Mouse (Mus musculus) spleen, adult 2 months (tissue): Measurements from ENCODE around the gene Sh3gl2. TPM values are rescaled to one million over a fixed set of nuclear protein-coding genes. Genes with fewer than 3 reads are reported as not detected.

ENCODE experiments used
- DNase-seq, 2 experiments: peaks; one replicate each; pipeline versions ENCODE4 v3.0.0 to v3.0.0-alpha.2; 2012 to 2021; ENCODE audit warnings: low spot score in 2 of 2, low read depth in 1 of 2
- H3K27ac ChIP-seq: fragments of 200-500 bp; 2 replicates; pipeline ENCODE4 v1.5.1; 2012; ENCODE audit warnings: low read length, inconsistent platforms; ENCODE audit not compliant: insufficient read depth
- H3K27me3 ChIP-seq: fragments of 200-500 bp; 2 replicates; pipeline ENCODE4 v1.6.1; 2012; ENCODE audit warnings: mild to moderate bottlenecking, moderate library complexity, low read length, inconsistent platforms; ENCODE audit not compliant: control insufficient read depth, insufficient read depth
- H3K36me3 ChIP-seq: fragments of 200-500 bp; 2 replicates; pipeline ENCODE4 v1.6.1; 2012; ENCODE audit warnings: mild to moderate bottlenecking, low read length, inconsistent platforms; ENCODE audit not compliant: control insufficient read depth, insufficient read depth
- H3K4me1 ChIP-seq: fragments of 200-500 bp; 2 replicates; pipeline ENCODE4 v1.6.1; 2011; ENCODE audit warnings: inconsistent platforms; ENCODE audit not compliant: control insufficient read depth, insufficient read depth, insufficient read length
- H3K4me3 ChIP-seq: fragments of 200-500 bp; 2 replicates; pipeline ENCODE4 v1.5.1; 2011; ENCODE audit warnings: mild to moderate bottlenecking, inconsistent platforms; ENCODE audit not compliant: insufficient read depth, insufficient read length; ENCODE audit errors: extremely low read depth
- CTCF ChIP-seq: fragments of 200-500 bp; IDR thresholded peaks from 2 replicates; pipeline ENCODE4 v1.5.1; 2011; ENCODE audit warnings: mild to moderate bottlenecking, inconsistent platforms; ENCODE audit not compliant: insufficient read depth, insufficient read length, insufficient replicate concordance; ENCODE audit errors: extremely low read depth
- POLR2A ChIP-seq: fragments of 200-500 bp; IDR thresholded peaks from 2 replicates; pipeline ENCODE4 v1.6.1; 2011; ENCODE audit warnings: low read depth, low read length, inconsistent platforms
- WGBS: fragments of 180-500 bp; shearing (Covaris S2); methylation state at CpG from one replicate; pipeline ENCODE4 v1.1.7; 2018; 5-methylcytosine and 5-hydroxymethylcytosine counted together
- polyA plus RNA-seq: library from polyadenylated mRNA; depleted of rRNA; stranded (reverse); fragments of >200 nt; gene quantifications from 2 replicates; pipeline ENCODE4 v1.2.3, GENCODE M21; 2012

Gene Sh3gl2
- polyA plus RNA-seq, 1 experiment, result 0.12 TPM

DNA sequence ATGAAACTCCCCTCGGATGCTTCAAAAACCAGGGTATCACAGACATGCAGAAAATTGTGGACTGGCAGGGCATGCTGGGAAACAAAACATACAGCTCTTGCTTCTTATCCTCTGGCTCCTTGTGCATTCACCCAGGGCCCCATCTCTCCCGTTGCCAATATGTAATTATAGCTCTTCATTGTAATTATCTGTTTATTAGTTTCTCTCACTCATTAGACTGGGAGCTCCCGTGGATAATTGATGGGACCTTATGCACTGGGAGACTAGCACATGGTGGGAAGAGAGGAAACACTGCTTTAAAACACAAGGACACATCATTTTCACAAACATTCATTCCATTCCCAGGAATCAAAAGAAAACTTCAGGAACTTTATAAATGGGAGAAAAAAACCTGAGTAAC is 233.9 kb downstream of the Sh3gl2 start:
- TF ChIP-seq CTCF, result no peak
- no peak for TF ChIP-seq POLR2A
- Histone ChIP-seq H3K27ac (no peak overlapping the region), H3K4me1 (no peaks in the 10 kb centered on the region), H3K4me3 (no peak overlapping the region), H3K27me3 (no peaks in the 10 kb centered on the region), H3K36me3 (no peaks in the 10 kb centered on the region)
- DNase-seq, result no peak
- WGBS, result 65% methylated on average over 3 of the region's 3 CpGs

DNA sequence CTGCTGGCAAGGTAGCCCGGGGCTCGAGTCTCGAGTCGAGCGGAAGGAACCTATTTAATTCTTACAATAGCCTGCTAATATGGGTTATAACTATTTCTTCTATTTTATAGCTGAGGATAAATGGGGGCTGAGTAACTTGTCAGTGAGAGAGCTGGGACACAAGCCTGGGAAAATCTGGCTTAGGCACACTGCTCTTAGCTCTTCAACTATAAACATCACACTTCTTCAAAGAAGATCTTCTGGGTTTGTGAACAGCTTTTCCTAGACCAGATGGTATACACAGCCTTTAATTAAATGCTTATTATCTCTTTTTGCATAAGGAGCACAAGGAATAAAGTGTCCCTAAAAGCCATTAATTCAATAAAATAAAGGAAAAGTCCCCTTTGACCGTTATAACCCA is 278.7 kb downstream of the Sh3gl2 start:
- Histone ChIP-seq H3K27me3 (no peaks in the 10 kb centered on the region), H3K4me3 (no peak overlapping the region), H3K4me1 (no peaks in the 10 kb centered on the region), H3K36me3 (no peaks in the 10 kb centered on the region), H3K27ac (no peak overlapping the region)
- WGBS, result 94% methylated on average over 6 of the region's 6 CpGs
- DNase-seq, result no peak
- TF ChIP-seq POLR2A (no peak), CTCF (no peak)

DNA sequence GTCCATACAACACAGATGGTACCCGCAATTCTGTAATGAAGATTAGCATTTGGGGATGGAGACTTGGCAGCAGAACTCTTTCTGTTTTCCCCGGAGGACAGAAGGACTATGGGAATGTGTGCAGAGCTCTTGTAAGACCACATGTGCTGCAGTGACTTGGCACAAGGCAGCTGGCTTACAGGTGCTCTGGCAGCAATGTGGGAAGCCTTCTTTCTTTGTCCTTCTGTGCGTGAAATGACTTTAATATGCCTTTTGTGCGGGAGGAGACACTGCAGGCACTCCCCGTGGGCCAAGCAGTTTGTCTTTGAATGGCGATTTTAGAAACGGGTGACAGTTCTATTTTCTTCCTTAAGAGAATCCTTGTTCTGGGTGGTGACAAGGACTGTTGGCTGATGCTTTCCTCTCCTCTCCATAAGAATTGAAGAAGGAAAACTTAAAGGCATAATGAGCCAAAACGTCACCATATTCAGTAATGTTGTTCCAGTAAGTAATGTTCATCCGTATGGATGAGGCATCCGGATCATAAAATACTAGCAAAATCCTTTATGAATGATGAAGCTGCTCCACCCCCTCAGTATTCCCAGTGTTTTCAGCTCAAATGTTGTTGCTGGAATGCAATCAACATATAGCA is 281.5 kb downstream of the Sh3gl2 start:
- H3K27ac ChIP-seq, result no peak overlapping the region
- WGBS, result 88% methylated on average over 10 of the region's 10 CpGs
- H3K4me1 ChIP-seq, result no peaks in the 10 kb centered on the region
- TF ChIP-seq POLR2A (no peak), CTCF (no peak)
- H3K27me3 ChIP-seq, result no peaks in the 10 kb centered on the region
- no peaks in the 10 kb centered on the region for H3K36me3 ChIP-seq
- no peak overlapping the region for H3K4me3 ChIP-seq
- no peak for DNase-seq

DNA sequence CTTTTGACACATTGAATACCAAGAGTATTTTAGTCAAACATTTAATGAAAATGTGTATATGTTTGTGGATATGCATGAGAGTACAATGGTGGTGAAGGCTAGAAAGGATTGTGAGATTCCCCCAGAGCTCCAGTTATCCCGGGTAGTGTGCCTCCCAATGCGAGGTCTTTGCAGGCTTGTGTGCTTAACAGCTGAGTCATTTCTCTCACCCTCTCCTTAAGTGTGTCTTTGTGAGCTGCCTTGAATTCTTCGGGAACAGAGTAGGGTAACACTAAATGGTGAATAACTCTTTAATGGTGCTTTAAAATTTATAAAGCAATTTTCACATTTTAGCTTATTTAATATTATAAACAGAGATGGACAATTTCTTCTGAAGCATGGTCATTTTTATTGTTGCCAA is 300.8 kb downstream of the Sh3gl2 start:
- Histone ChIP-seq H3K36me3 (no peaks in the 10 kb centered on the region), H3K27ac (no peak overlapping the region), H3K4me1 (no peaks in the 10 kb centered on the region), H3K27me3 (no peaks in the 10 kb centered on the region), H3K4me3 (no peak overlapping the region)
- DNase-seq, result no peak
- no peak for TF ChIP-seq CTCF
- no peak for TF ChIP-seq POLR2A
- 67% methylated on average over 3 of the region's 3 CpGs for WGBS

DNA sequence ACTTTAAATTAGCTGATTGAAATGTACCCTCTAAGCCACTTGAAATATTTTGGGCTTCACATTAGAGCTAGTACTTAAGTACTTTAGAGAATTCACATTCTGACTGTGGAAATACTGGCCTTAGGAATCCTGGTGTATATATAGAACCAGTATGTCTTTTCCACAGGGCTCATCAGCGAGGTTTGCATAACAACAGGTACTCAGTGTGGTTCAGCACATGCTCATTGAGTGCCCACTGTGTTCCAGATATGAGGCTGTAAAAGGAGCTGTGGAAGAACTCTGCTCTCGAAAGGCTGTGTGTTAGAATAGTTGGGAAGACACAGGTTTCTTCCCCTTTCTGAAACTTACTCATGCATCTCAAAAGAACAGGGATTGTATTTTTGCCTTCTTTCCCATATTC is 302.1 kb downstream of the Sh3gl2 start:
- TF ChIP-seq CTCF, result no peak
- no peak for TF ChIP-seq POLR2A
- no peak for DNase-seq

DNA sequence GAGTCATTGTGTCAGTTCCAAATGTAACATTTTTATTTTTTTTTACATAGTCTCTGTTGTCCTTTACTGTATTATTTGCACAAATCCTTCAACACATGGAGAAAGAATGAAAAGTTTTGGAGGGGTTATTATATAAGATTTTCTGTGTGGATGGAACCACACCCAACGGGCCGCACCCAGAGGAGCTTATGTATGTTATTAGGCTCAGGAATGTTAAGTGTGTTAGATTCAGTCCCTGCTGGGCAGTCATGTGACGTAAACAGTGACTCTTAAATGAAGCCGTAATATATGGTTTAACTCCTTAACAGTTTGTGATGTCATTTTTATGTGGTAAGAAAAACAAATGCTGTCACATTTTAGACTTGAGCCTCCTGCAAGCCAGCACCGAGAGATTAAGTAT is 302.6 kb downstream of the Sh3gl2 start:
- no peak for DNase-seq
- Histone ChIP-seq H3K27ac (no peak overlapping the region), H3K36me3 (no peaks in the 10 kb centered on the region), H3K4me1 (no peaks in the 10 kb centered on the region), H3K27me3 (no peaks in the 10 kb centered on the region), H3K4me3 (no peak overlapping the region)
- WGBS, result 87% methylated on average over 5 of the region's 5 CpGs
- TF ChIP-seq CTCF, result no peak

More for the DNA sequence above, 302.1 kb downstream of the Sh3gl2 start:
- H3K27ac ChIP-seq, result no peak overlapping the region
- H3K4me1 ChIP-seq, result no peaks in the 10 kb centered on the region
- no peaks in the 10 kb centered on the region for H3K36me3 ChIP-seq
- 71% methylated on average over 2 of the region's 2 CpGs for WGBS
- H3K27me3 ChIP-seq, result no peaks in the 10 kb centered on the region
- H3K4me3 ChIP-seq, result no peak overlapping the region

DNA sequence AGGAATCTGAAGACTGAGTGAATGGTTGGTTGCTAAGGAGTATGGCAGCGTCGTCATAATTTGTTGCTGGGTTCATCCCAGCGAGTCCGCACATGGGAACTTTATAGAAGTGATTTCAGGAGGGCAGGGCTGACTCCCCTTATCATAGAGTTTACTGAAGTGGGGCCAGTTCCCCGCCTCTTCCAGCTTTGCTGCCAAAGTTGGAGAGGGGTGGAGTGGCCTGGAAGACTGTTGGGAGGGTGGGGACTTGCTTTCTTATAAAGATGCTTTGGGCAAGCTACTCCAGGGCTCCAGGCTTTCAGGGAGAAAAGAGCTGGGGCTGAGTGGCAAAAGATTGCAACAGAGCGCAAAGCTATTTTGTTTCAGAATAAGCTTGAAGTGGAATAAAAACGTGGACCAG is 308.4 kb downstream of the Sh3gl2 start:
- Histone ChIP-seq H3K27me3 (no peaks in the 10 kb centered on the region), H3K4me1 (no peaks in the 10 kb centered on the region), H3K4me3 (no peak overlapping the region), H3K27ac (no peak overlapping the region), H3K36me3 (no peaks in the 10 kb centered on the region)
- no peak for TF ChIP-seq POLR2A
- TF ChIP-seq CTCF, result no peak
- DNase-seq, result no peak
- 56% methylated on average over 7 of the region's 7 CpGs for WGBS
